Mouse (Mus musculus) forelimb bud, embryonic 11.5 days (tissue): ENCODE results near the gene Ccdc43.

Experiments
- DNase-seq: peaks from one replicate; pipeline ENCODE4 v3.0.0-alpha.2; 2012; ENCODE audit warnings: low read depth, low spot score

The Ccdc43 gene

GRCm38 (mm10) chr11:102665637-102666435 lies 31.7 kb downstream of the Ccdc43 start:
- DNase-seq = no peak

DNA sequence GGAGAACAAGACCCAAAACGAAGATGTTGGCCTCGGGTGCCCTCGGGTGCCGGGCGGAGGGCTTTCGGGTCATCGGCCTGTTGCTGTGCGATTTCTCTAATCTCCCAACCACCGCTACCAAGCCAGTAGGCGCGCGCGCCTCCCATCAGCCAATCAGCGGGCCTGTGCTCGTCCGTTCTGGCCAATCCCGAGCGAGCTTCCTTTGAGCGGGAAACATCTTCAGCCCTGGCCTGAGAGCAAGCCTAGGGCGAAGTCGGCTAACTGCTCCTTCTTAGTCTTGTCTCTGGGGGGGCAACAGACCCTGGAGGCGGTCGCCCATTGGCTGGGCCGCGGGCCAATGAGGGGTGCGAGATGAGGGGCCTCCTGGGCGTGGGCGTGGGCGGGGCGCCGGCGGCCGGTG lies 32.4 kb downstream of the Ccdc43 start:
- DNase-seq = no peak

- no peak for DNase-seq
Observed at GRCm38 (mm10) chr11:102663416-102663815, 34.2 kb downstream of the Ccdc43 start, which contains the start of gene Meioc. Gene Meioc, plus strand, starts transcription at chr11:102663716.

DNA sequence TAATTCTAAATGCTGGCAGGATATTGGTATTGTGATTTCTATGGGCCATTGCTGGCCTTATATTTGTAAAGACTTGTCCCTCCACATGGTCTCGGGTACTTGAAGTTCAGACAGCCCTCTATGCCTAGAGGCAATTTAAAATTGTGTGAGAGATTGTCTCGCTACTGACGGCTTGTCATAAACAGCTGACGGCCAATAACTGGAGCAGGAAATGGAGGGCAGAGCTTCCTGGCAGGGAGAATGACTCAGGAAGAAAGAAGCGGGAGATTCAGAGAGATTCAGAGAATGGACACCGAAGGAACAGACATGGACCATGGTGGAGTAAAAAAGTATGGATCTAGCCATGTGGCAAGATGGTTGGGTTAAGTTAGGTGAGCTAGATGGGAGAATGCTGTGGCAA lies 40.7 kb downstream of the Ccdc43 start:
- DNase-seq = no peak

GRCm38 (mm10) chr11:102656326-102656926 lies 41.2 kb downstream of the Ccdc43 start:
- DNase-seq = no peak

GRCm38 (mm10) chr11:102655888-102656287 lies 41.7 kb downstream of the Ccdc43 start:
- DNase-seq = no peak

DNA sequence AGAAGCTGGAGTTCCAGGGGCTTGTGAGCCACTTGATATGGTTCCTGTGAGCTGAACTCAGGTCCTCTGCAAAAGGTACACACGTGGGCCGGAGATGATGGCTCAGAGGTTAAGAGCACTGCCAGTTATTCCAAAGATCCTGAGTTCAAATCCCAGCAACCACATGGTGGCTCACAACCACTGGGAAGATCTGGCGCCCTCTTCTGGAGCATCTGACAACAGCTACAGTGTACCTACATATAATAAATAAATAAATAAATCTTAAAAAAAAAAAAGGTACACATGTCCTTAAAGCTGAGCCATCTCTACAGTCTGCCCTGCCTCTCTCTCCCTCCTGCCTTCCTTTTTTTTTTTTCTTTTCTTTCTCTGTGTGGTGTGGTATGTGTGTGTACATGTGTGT lies 44.7 kb downstream of the Ccdc43 start:
- no peak for DNase-seq

- DNase-seq = peak; percentile 80
Observed at GRCm38 (mm10) chr11:102651381-102651780, 46.2 kb downstream of the Ccdc43 start.

GRCm38 (mm10) chr11:102647885-102648284 lies 49.7 kb downstream of the Ccdc43 start:
- DNase-seq = no peak

DNA sequence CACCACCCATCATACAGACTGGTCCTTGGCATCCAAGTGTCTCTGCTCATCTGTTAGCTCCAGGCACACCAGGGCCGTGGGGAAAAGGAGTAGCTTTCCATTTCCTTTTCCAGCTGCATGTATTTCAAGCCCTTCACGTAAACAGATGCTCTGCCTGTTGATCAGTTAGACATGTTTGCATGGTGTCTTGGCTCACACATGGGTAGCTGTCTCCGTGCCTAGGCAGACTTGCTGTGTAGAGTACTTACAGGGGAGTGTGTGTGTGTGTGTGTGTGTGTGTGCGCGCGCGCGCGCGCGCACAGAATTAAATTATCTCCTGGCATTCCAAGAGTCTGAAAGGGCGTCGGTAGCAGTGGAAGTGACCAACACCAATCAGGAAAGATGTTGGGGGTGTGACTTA lies 51.4 kb downstream of the Ccdc43 start:
- no peak for DNase-seq

GRCm38 (mm10) chr11:102643891-102644382 lies 53.6 kb downstream of the Ccdc43 start:
- no peak for DNase-seq

- peak; percentile 55 for DNase-seq
Observed at GRCm38 (mm10) chr11:102636887-102637286, 60.7 kb downstream of the Ccdc43 start.
